Comparison of ENCODE assay signal across 21 mouse cellular contexts in the genomic region with DNA sequence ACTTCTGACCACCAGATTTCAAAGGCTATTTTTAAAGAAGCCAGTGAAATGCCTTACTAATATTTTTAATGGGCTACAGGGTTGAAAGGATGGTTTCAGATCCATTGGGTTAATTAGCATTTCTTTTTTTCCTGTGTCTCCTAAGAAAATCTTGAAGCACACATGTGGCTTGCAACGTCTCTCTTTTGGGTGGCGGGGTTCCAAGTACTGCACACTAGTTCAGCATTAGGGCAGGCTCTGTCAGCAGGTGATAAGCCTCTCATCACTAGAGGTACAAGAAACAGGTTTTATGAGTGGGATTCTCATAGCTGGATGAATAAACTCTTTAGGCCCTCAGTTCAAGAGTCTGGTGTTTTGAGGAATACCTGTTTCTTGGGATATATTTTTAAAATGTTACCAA.
DNase-seq lines count a peak whose midpoint lies in the region; ATAC-seq and TF ChIP-seq lines count a peak whose summit lies in the region.
"Had no signal": no experiment of that assay in that cellular context is flagged by ENCODE, and none has a peak within 500 bp of the region (broad histone marks: within the 10 kb centered on the region; RNA-seq: fewer than 3 reads in every experiment).

No protein-coding gene starts in this region.

- intact Hi-C loops in gastrocnemius, adult 2 months (cut with DNase I) = no loop called here
- intact Hi-C loops in gastrocnemius, postnatal 36 days (cut with DNase I) = no loop called here
- intact Hi-C loops in heart, postnatal 10 days (cut with DNase I) = no loop called here

- WGBS in liver, embryonic 15.5 days (ENCODE audit: insufficient replicate concordance) = 16% methylated on average over 2 of the region's 2 CpGs

- H3K9me3 ChIP-seq in liver, embryonic 15.5 days (replicated peaks) = no peaks in the 10 kb centered on the region
- H3K9me3 ChIP-seq: embryonic facial prominence, embryonic 10.5 days; forebrain, embryonic 15.5 days; hindbrain, embryonic 10.5 days; limb, embryonic 13.5 days; lung, embryonic 15.5 days; neural tube, embryonic 12.5 days had no signal

- ATAC-seq in liver, embryonic 15.5 days (ENCODE audit: insufficient read depth) = peak; percentile 69
- ATAC-seq: forebrain, embryonic 15.5 days; hindbrain, postnatal 0 days had no signal

- H3K36me3 ChIP-seq in liver, embryonic 15.5 days (replicated peaks) = no peaks in the 10 kb centered on the region
- H3K36me3 ChIP-seq: embryonic facial prominence, embryonic 10.5 days; forebrain, embryonic 15.5 days; hindbrain, embryonic 10.5 days; limb, embryonic 13.5 days; lung, embryonic 15.5 days; neural tube, embryonic 12.5 days had no signal

- no peaks in the 10 kb centered on the region for H3K27me3 ChIP-seq in liver, embryonic 15.5 days
- H3K27me3 ChIP-seq: forebrain, embryonic 15.5 days; limb, embryonic 13.5 days; lung, embryonic 15.5 days; neural tube, embryonic 12.5 days had no signal

- H3K4me3 ChIP-seq in gastrocnemius, adult 2 months = no peak overlapping the region
- H3K4me3 ChIP-seq in liver, embryonic 15.5 days (replicated peaks) = no peak overlapping the region
- H3K4me3 ChIP-seq: embryonic facial prominence, embryonic 10.5 days; forebrain, embryonic 15.5 days; hindbrain, embryonic 10.5 days; limb, embryonic 13.5 days; lung, embryonic 15.5 days; neural tube, embryonic 12.5 days had no signal

- DNase-seq in gastrocnemius, adult 2 months = no peak
- no peak for DNase-seq in gastrocnemius, postnatal 36 days
- DNase-seq in MEL-GATA-1-ER (ENCODE audit: extremely low read depth, low read depth) = peak; percentile 90
- peak; percentile 49 to 58 for DNase-seq in heart, postnatal 10 days
- no peak for DNase-seq in right cerebral cortex, postnatal 36 days (ENCODE audit: low spot score in 2 of 2)
- no peak for DNase-seq in urinary bladder, postnatal 36 days (ENCODE audit: low spot score in 2 of 2)
- no peak for DNase-seq in layer of hippocampus, adult 9-11 months
- DNase-seq: adrenal gland, postnatal 36 days; cerebellum, adult 8-10 months; layer of hippocampus, postnatal 36 days; lung, postnatal 4 days; thymus, postnatal 4 days had no signal

- TF ChIP-seq CTCF in gastrocnemius, adult 2 months (IDR thresholded peaks at IDR 0.05) = no peak

- peak overlapping the region; percentile 97 for H3K27ac ChIP-seq in gastrocnemius, adult 2 months
- peak overlapping the region; percentile 67 for H3K27ac ChIP-seq in liver, embryonic 15.5 days (replicated peaks)
- H3K27ac ChIP-seq: forebrain, embryonic 15.5 days; hindbrain, postnatal 0 days; limb, embryonic 13.5 days; neural tube, embryonic 12.5 days had no signal

- no peak overlapping the region for H3K9ac ChIP-seq in liver, embryonic 15.5 days
- H3K9ac ChIP-seq: forebrain, embryonic 15.5 days; limb, embryonic 13.5 days; lung, embryonic 15.5 days; neural tube, embryonic 12.5 days had no signal

- no peak overlapping the region; the same call in 1 of the 2 replicates for H3K4me2 ChIP-seq in liver, embryonic 15.5 days
- H3K4me2 ChIP-seq: forebrain, embryonic 15.5 days; limb, embryonic 13.5 days; lung, embryonic 15.5 days; midbrain, embryonic 11.5 days; neural tube, embryonic 12.5 days had no signal

- peaks cover 61% of the 10 kb centered on the region for H3K4me1 ChIP-seq in liver, embryonic 15.5 days (replicated peaks)

Comparison
In these comparisons a context has a peak if more than half of its experiments do, and no peak if none do; other contexts are left out.
1. DNase-seq: peak in MEL-GATA-1-ER (single experiment) and heart, postnatal 10 days (2 of 2); none in gastrocnemius, adult 2 months (single experiment), gastrocnemius, postnatal 36 days (0 of 2), right cerebral cortex, postnatal 36 days (0 of 2), urinary bladder, postnatal 36 days (0 of 2) and layer of hippocampus, adult 9-11 months (single experiment).